Mouse (Mus musculus): ENCODE measurements around the gene Igsf8. TPM values are rescaled to one million over a fixed set of nuclear protein-coding genes. Genes with fewer than 3 reads are reported as not detected.

Igsf8 gene
- total and polyA plus RNA-seq, 2 experiments from 2014 or later = 90.8 to 136 TPM

GRCm38 (mm10) chr1:172357550-172357949 lies 96.1 kb downstream of the Igsf8 start:
- Histone ChIP-seq H3K4me3 (ENCODE audit: low read length) (no peak overlapping the region), H3K27ac (no peak overlapping the region), H3K36me3 (ENCODE audit: insufficient read depth, low read length) (no peaks in the 10 kb centered on the region), H3K9me3 (ENCODE audit: low read length) (no peaks in the 10 kb centered on the region), H3K4me1 (ENCODE audit: insufficient read depth, low read length) (no peaks in the 10 kb centered on the region), H3K9ac (replicated peaks; ENCODE audit: low read length) (no peak overlapping the region), H3K4me2 (ENCODE audit: low read depth, low read length) (no peak overlapping the region), H3K27me3 (ENCODE audit: insufficient read depth, low read length) (no peaks in the 10 kb centered on the region)
- DNase-seq (ENCODE audit: low spot score) (peak; percentile 70), ATAC-seq (peak; percentile 67)
- peak; percentile 94 for TF ChIP-seq CTCF (IDR thresholded peaks at IDR 0.05; ENCODE audit: low read depth)
- 5% methylated on average over 1 of the region's 1 CpGs for WGBS

GRCm38 (mm10) chr1:172358341-172358740 lies 96.9 kb downstream of the Igsf8 start:
- no peak overlapping the region for H3K9ac ChIP-seq (replicated peaks; ENCODE audit: low read length)
- DNase-seq (ENCODE audit: low spot score) (no peak), ATAC-seq (peak; percentile 41; the same call in 1 of the 2 replicates)
- TF ChIP-seq CTCF (IDR thresholded peaks at IDR 0.05; ENCODE audit: low read depth) = no peak
- H3K4me3 ChIP-seq (ENCODE audit: low read length) = no peak overlapping the region
- no peak overlapping the region for H3K4me2 ChIP-seq (ENCODE audit: low read depth, low read length)
- H3K27ac ChIP-seq = no peak overlapping the region
- WGBS = 55% methylated on average over 10 of the region's 10 CpGs
- no peaks in the 10 kb centered on the region for H3K36me3 ChIP-seq (ENCODE audit: insufficient read depth, low read length)
- no peaks in the 10 kb centered on the region for H3K27me3 ChIP-seq (ENCODE audit: insufficient read depth, low read length)
- H3K9me3 ChIP-seq (ENCODE audit: low read length) = no peaks in the 10 kb centered on the region
- no peaks in the 10 kb centered on the region for H3K4me1 ChIP-seq (ENCODE audit: insufficient read depth, low read length)

GRCm38 (mm10) chr1:172364684-172365083 lies 103.2 kb downstream of the Igsf8 start:
- no peaks in the 10 kb centered on the region for H3K36me3 ChIP-seq (ENCODE audit: insufficient read depth, low read length)
- no peak overlapping the region for H3K9ac ChIP-seq (replicated peaks; ENCODE audit: low read length)
- no peaks in the 10 kb centered on the region for H3K9me3 ChIP-seq (ENCODE audit: low read length)
- no peaks in the 10 kb centered on the region for H3K27me3 ChIP-seq (ENCODE audit: insufficient read depth, low read length)
- H3K27ac ChIP-seq = peak overlapping the region; percentile 37; the same call in 1 of the 2 replicates
- no peaks in the 10 kb centered on the region for H3K4me1 ChIP-seq (ENCODE audit: insufficient read depth, low read length)
- DNase-seq (ENCODE audit: low spot score) (peak; percentile 87), ATAC-seq (peak; percentile 78)
- H3K4me2 ChIP-seq (ENCODE audit: low read depth, low read length) = no peak overlapping the region
- no peak overlapping the region for H3K4me3 ChIP-seq (ENCODE audit: low read length)
- 7% methylated on average over 6 of the region's 6 CpGs for WGBS
- TF ChIP-seq CTCF (IDR thresholded peaks at IDR 0.05; ENCODE audit: low read depth) = peak; percentile 79

GRCm38 (mm10) chr1:172368768-172369418 lies 107.5 kb downstream of the Igsf8 start:
- WGBS = 30% methylated on average over 23 of the region's 23 CpGs
- peak; percentile 64 for ATAC-seq
- Histone ChIP-seq H3K4me2 (ENCODE audit: low read depth, low read length) (0 out of 2 replicates have a peak overlapping the region, but pooled peaks have one; percentile 18), H3K27ac (no peak overlapping the region), H3K36me3 (ENCODE audit: insufficient read depth, low read length) (no peaks in the 10 kb centered on the region), H3K27me3 (ENCODE audit: insufficient read depth, low read length) (no peaks in the 10 kb centered on the region), H3K4me1 (ENCODE audit: insufficient read depth, low read length) (no peaks in the 10 kb centered on the region), H3K4me3 (ENCODE audit: low read length) (no peak overlapping the region), H3K9ac (replicated peaks; ENCODE audit: low read length) (no peak overlapping the region), H3K9me3 (ENCODE audit: low read length) (no peaks in the 10 kb centered on the region)
- peak; percentile 77 for DNase-seq (ENCODE audit: low spot score)
- peak; percentile 71 for TF ChIP-seq CTCF (IDR thresholded peaks at IDR 0.05; ENCODE audit: low read depth)

Other genes with a start within 250 kb of the Igsf8 start
- 86.6 and 117 TPM in 2 replicates for gene Vangl2, start 233.2 kb upstream of the Igsf8 start, total RNA-seq (2014; rRNA removed)
- gene Vangl2, start 233.2 kb upstream of the Igsf8 start, polyA plus RNA-seq (2015; fragmentation: Nextera tagmentation; extraction: Ambion mirVana) = 33.0 and 36.5 TPM in 2 replicates
- 13.3 and 17.3 TPM in 2 replicates for gene Nhlh1, start 204.1 kb upstream of the Igsf8 start, total RNA-seq (2014; rRNA removed)
- gene Nhlh1, start 204.1 kb upstream of the Igsf8 start, polyA plus RNA-seq (2015; fragmentation: Nextera tagmentation; extraction: Ambion mirVana) = 2.3 and 2.4 TPM in 2 replicates
- 189 and 191 TPM in 2 replicates for gene Copa, start 179.1 kb upstream of the Igsf8 start, total RNA-seq (2014; rRNA removed)
- 136 and 142 TPM in 2 replicates for gene Copa, start 179.1 kb upstream of the Igsf8 start, polyA plus RNA-seq (2015; fragmentation: Nextera tagmentation; extraction: Ambion mirVana)
- gene Ncstn, start 178.8 kb upstream of the Igsf8 start, total RNA-seq (2014; rRNA removed) = 77.5 and 86.9 TPM in 2 replicates
- gene Ncstn, start 178.8 kb upstream of the Igsf8 start, polyA plus RNA-seq (2015; fragmentation: Nextera tagmentation; extraction: Ambion mirVana) = 95.0 and 101 TPM in 2 replicates
- gene Pex19, start 134.9 kb upstream of the Igsf8 start, total RNA-seq (2014; rRNA removed) = 185 and 203 TPM in 2 replicates
- gene Pex19, start 134.9 kb upstream of the Igsf8 start, polyA plus RNA-seq (2015; fragmentation: Nextera tagmentation; extraction: Ambion mirVana) = 140 and 144 TPM in 2 replicates
- 67.1 and 73.0 TPM in 2 replicates for gene Dcaf8, start 113.6 kb upstream of the Igsf8 start, total RNA-seq (2014; rRNA removed)
- gene Dcaf8, start 113.6 kb upstream of the Igsf8 start, polyA plus RNA-seq (2015; fragmentation: Nextera tagmentation; extraction: Ambion mirVana) = 73.1 and 79.1 TPM in 2 replicates
- gene Pea15a, start 54.8 kb upstream of the Igsf8 start, total RNA-seq (2014; rRNA removed) = 289 and 309 TPM in 2 replicates
- gene Pea15a, start 54.8 kb upstream of the Igsf8 start, polyA plus RNA-seq (2015; fragmentation: Nextera tagmentation; extraction: Ambion mirVana) = 503 and 511 TPM in 2 replicates
- 0.78 and 2.4 TPM in 2 replicates for gene Casq1, start 41.8 kb upstream of the Igsf8 start, total RNA-seq (2014; rRNA removed)
- 1.7 and 2.0 TPM in 2 replicates for gene Casq1, start 41.8 kb upstream of the Igsf8 start, polyA plus RNA-seq (2015; fragmentation: Nextera tagmentation; extraction: Ambion mirVana)
- 0.10 TPM in 1 of 2 replicates, not detected in the other for gene Atp1a4, start 3.2 kb upstream of the Igsf8 start, total RNA-seq (2014; rRNA removed)
- 0.05 TPM in 1 of 2 replicates, not detected in the other for gene Atp1a4, start 3.2 kb upstream of the Igsf8 start, polyA plus RNA-seq (2015; fragmentation: Nextera tagmentation; extraction: Ambion mirVana)
- gene Atp1a2, start 36.4 kb downstream of the Igsf8 start, total RNA-seq (2014; rRNA removed) = 546 and 572 TPM in 2 replicates
- gene Atp1a2, start 36.4 kb downstream of the Igsf8 start, polyA plus RNA-seq (2015; fragmentation: Nextera tagmentation; extraction: Ambion mirVana) = 119 and 123 TPM in 2 replicates
- gene Kcnj9, start 67.7 kb downstream of the Igsf8 start, total RNA-seq (2014; rRNA removed) = 8.0 and 9.8 TPM in 2 replicates
- gene Kcnj9, start 67.7 kb downstream of the Igsf8 start, polyA plus RNA-seq (2015; fragmentation: Nextera tagmentation; extraction: Ambion mirVana) = 3.6 and 4.2 TPM in 2 replicates
- 8.6 and 10.0 TPM in 2 replicates for gene Kcnj10, start 79.6 kb downstream of the Igsf8 start, total RNA-seq (2014; rRNA removed)
- 5.4 and 5.6 TPM in 2 replicates for gene Kcnj10, start 79.6 kb downstream of the Igsf8 start, polyA plus RNA-seq (2015; fragmentation: Nextera tagmentation; extraction: Ambion mirVana)
- 12.2 and 14.7 TPM in 2 replicates for gene Pigm, start 114.9 kb downstream of the Igsf8 start, total RNA-seq (2014; rRNA removed)
- 2.7 and 3.0 TPM in 2 replicates for gene Pigm, start 114.9 kb downstream of the Igsf8 start, polyA plus RNA-seq (2015; fragmentation: Nextera tagmentation; extraction: Ambion mirVana)
- gene Slamf9, start 213.7 kb downstream of the Igsf8 start, total RNA-seq (2014; rRNA removed) = not detected in 2 replicates
- gene Slamf9, start 213.7 kb downstream of the Igsf8 start, polyA plus RNA-seq (2015; fragmentation: Nextera tagmentation; extraction: Ambion mirVana) = 0.39 and 0.49 TPM in 2 replicates
- 17.9 and 33.0 TPM in 2 replicates for gene Igsf9, start 220.1 kb downstream of the Igsf8 start, total RNA-seq (2014; rRNA removed)
- gene Igsf9, start 220.1 kb downstream of the Igsf8 start, polyA plus RNA-seq (2015; fragmentation: Nextera tagmentation; extraction: Ambion mirVana) = 10.5 and 13.5 TPM in 2 replicates
- 45.1 and 70.2 TPM in 2 replicates for gene Tagln2, start 238.4 kb downstream of the Igsf8 start, total RNA-seq (2014; rRNA removed)
- gene Tagln2, start 238.4 kb downstream of the Igsf8 start, polyA plus RNA-seq (2015; fragmentation: Nextera tagmentation; extraction: Ambion mirVana) = 59.2 and 61.6 TPM in 2 replicates

All from hindbrain, postnatal 0 days (tissue).